Mouse (Mus musculus) leukemia stem cell, adult 10-12 weeks (primary cell): ENCODE results near the gene Rpp38. TPM values are rescaled to one million over a fixed set of nuclear protein-coding genes. Genes with fewer than 3 reads are reported as not detected.

Experiments
- polyA plus RNA-seq: library from polyadenylated mRNA; stranded (reverse); fragments of >175 nt; gene quantifications from 2 replicates; pipeline ENCODE4 v1.2.3, GENCODE M21; 2012; ENCODE audit warnings: low replicate concordance

The Rpp38 gene
- 0.24 and 1.7 TPM in 2 replicates for polyA plus RNA-seq

DNA sequence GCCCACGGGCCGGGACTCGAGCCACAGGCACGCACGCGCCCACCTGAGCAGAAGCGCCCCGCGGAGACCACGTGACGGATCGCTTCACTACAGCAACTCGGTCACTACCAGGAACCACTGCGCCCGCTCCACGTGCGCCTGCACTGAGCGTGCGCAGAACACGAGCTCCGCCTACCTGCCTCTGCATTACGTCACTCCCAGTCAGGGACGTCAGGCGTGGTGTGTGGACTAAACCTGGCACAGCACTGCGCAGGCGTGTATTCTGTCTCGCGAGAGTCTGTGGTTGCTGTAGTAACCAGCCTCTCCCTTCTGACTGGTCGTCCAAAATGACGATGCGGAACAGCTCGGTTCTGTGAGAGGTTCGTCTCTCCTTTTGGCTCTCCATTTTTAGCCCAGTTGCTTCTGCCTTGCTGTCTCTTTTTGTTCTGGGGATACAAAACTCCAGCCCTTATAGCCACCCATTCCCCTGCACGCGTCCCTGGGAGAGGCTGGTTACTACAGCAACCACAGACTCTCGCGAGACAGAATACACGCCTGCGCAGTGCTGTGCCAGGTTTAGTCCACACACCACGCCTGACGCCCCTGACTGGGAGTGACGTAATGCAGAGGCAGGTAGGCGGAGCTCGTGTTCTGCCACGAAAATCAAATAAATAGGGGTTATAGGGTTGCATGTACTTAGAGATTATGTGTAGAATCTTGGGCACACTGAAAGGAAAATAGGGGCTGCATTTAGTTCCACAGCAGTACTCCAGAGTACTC, at the start of gene Rpp38:
Gene Rpp38 (minus strand): TSS at position 160 of the 759 bp plus-strand sequence.

GRCm38 (mm10) chr2:3335611-3336301, 3.3 kb upstream of the Rpp38 start, which contains the start of gene Acbd7:
Gene Acbd7 (plus strand): TSS chr2:3336168.

DNA sequence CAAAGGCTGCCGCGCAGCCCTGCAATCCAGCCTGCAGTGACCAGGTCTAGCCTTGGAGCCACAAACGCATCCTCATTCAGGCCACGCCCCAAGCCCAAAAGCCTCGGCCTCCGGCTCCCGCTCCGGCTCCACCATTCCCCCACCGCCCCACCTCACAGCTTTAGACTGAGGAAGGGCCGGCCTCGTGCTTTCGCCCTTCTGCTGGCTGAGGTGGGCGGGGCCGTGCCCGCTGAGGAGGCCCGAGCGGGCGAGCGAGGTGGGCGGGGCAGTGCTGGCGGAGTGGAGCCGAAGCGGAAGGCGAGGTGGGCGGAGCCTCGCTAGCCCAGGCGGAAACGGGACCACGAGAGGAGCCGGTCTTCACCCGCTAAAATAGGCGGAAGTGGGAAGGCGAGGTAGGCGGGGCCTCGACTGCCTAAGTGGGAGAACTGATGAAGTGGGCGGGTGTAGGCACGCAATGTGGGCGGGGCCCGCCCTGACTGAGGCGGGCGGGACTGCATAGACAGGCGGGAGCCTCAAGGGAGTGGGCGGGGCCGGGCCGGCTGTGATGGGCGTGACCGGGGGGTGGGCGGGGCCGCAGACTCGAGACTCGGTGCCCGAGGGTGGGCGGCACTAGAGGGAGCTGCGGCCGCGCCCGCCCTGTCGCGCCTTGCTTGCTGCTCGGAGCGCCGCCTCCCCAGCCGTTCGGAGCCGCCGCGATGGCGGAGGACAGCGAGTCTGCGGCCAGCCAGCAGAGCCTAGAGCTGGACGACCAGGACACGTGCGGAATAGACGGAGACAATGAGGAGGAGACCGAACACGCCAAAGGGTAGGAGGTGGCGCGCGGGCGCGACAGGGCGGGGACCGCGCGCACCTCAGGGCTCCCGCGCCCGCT, 48.6 kb downstream of the Rpp38 start, which contains the start of gene Nmt2:
Gene Nmt2 (plus strand): TSS at position 611 of the 871 bp plus-strand sequence.

Other genes with a start within 250 kb of the Rpp38 start
- 0.27 and 1.3 TPM in 2 replicates for gene Fam171a1, start 218.4 kb downstream of the Rpp38 start, polyA plus RNA-seq
- gene Nmt2, start 48.4 kb downstream of the Rpp38 start, polyA plus RNA-seq = 5.1 and 6.1 TPM in 2 replicates
- gene Acbd7, start 3.5 kb upstream of the Rpp38 start, polyA plus RNA-seq = not detected in 2 replicates
- not detected in 2 replicates for gene Olah, start 64.6 kb upstream of the Rpp38 start, polyA plus RNA-seq
- not detected in 2 replicates for gene Meig1, start 90.0 kb upstream of the Rpp38 start, polyA plus RNA-seq
- 2.6 and 2.7 TPM in 2 replicates for gene Dclre1c, start 91.5 kb upstream of the Rpp38 start, polyA plus RNA-seq
- gene Suv39h2, start 142.4 kb upstream of the Rpp38 start, polyA plus RNA-seq = 2.2 and 7.3 TPM in 2 replicates
- gene Gm45902, start 180.1 kb upstream of the Rpp38 start, polyA plus RNA-seq = 1.8 and 2.8 TPM in 2 replicates
- 1.4 and 9.1 TPM in 2 replicates for gene Hspa14, start 180.2 kb upstream of the Rpp38 start, polyA plus RNA-seq
- 0.22 TPM in 1 of 2 replicates, not detected in the other for gene Cdnf, start 180.4 kb upstream of the Rpp38 start, polyA plus RNA-seq
- 56.9 and 77.6 TPM in 2 replicates for gene Fam107b, start 237.8 kb upstream of the Rpp38 start, polyA plus RNA-seq